Mouse (Mus musculus) kidney, postnatal 25 days (tissue): ENCODE results near the gene Olfr763.
"Not testable (repeated sequence)": the region's sequence is repeated elsewhere in the genome, so short reads cannot be mapped to it uniquely, and the experiment has no call there.

Experiments
- DNase-seq, 2 experiments: peaks; one replicate each; pipeline ENCODE4 v3.0.0; 2021; ENCODE audit warnings: mixed read lengths in 2 of 2

The Olfr763 gene

DNA sequence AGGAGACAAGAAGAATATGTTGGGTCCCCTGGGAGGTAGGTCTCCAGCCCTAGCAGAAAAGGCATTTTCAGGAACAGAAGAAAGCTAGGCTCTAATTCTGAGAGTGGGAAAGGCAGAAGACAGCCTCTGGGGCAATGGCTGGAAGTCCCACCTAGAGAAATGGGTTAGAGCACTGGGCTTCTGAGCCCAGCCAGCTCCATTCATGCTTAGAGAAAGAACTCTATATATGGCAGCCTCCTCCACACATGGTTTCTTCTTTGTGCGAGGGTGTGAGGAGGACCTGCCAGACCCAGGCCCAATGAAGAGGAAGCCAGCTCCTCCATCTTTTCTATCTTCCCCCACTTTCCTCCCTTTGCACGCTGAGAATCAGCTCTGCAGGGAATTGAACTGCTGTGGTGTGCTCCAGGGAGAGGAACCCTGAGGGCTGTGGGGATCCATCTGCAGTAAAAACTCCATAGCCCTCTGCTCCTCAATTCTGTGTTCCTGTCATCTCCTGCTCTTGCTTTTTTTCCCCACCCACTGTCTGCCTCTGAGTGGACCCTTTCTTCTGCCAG is at the start of gene Olfr763:
Gene Olfr763, plus strand, starts transcription at position 504 of the 554 bp plus-strand sequence.
- no peak for DNase-seq

- peak; percentile 65 to 86 for DNase-seq
Observed at GRCm38 (mm10) chr10:128964961-128965360, 45.6 kb upstream of the Olfr763 start.

DNA sequence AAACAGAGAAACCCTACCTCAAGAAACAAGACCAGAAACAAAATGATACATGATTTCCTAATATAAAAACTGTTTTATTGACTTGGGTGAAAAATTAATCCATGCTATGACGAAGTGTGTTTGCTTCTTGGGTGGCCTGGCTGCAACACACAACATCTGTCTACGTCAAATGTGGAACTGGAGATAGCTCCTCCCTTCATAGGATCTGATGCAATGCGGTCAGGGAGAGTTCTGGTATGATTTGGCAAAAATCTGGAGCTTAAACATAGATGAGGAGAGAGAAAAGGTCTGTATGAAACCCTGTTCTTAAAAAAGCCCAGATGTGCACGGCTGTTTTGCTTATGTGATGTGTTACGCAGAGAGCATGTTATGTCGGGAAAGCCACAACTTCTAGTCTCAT is 44.7 kb upstream of the Olfr763 start:
- no peak for DNase-seq

GRCm38 (mm10) chr10:128968341-128968749 is 42.2 kb upstream of the Olfr763 start:
- no peak for DNase-seq

DNA sequence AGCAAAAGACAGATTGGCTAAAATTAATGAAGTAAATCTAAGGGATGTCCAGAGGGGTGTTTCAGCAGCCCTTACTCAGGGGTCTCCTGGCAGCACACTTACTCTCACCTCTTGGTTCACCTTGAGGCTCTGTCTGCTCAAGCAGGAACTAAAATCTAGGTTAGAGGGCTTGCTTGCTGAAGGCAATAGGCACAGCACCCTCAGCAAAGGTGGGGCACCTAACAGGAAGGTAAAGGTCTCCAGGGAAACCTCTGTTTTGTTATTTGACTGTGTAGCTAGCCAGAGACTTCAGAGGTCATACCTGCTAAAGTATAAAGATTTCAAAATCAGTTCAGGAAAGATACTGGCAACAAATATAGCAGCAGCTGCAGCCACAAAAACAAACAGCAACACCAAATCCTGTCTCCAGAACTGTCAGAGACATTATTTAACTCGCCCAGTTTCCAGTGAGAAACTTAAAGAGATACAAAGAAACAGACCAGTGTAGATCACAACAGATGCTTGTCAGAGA is 39.8 kb upstream of the Olfr763 start:
- DNase-seq, result no peak

GRCm38 (mm10) chr10:128972841-128973240 is 37.8 kb upstream of the Olfr763 start:
- no peak for DNase-seq

GRCm38 (mm10) chr10:128976395-128976794 is 34.2 kb upstream of the Olfr763 start:
- no peak for DNase-seq

DNA sequence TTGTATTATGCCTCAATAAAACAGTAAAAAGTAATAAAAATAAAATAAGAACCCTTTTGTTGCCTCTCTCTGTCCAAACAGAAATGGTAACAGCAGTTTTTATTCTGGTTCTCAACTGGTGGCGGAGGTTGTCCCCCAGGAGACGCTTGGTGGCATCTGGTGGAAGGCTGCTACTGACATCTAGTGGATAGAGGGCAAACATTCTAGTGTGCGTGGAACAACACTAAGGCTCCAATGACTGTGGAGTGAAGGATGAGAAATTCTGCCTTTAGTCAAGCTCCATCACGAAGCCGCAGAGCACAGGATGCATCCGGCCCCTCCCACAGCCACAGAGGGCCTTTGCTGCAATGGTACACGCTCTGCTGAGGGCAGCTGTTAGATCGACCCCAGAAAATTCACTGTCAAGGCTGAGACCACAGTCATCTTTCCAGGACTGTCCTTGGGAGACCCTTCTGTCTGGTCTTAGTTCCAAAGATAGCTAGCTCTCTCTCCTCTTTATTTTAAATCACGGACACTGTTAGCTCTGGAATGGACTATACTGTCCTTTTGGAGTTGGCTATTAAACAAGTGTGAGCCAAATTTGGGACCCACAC is 33.0 kb upstream of the Olfr763 start:
- DNase-seq, result peak; percentile 62 to 63

- DNase-seq, result no peak
Observed at GRCm38 (mm10) chr10:128980644-128981365, 29.8 kb upstream of the Olfr763 start.

- not testable (repeated sequence) for DNase-seq
Observed at GRCm38 (mm10) chr10:128989131-128989530, 21.5 kb upstream of the Olfr763 start, which contains the start of gene Olfr9. Olfr9 (plus strand) TSS chr10:128989431.

DNA sequence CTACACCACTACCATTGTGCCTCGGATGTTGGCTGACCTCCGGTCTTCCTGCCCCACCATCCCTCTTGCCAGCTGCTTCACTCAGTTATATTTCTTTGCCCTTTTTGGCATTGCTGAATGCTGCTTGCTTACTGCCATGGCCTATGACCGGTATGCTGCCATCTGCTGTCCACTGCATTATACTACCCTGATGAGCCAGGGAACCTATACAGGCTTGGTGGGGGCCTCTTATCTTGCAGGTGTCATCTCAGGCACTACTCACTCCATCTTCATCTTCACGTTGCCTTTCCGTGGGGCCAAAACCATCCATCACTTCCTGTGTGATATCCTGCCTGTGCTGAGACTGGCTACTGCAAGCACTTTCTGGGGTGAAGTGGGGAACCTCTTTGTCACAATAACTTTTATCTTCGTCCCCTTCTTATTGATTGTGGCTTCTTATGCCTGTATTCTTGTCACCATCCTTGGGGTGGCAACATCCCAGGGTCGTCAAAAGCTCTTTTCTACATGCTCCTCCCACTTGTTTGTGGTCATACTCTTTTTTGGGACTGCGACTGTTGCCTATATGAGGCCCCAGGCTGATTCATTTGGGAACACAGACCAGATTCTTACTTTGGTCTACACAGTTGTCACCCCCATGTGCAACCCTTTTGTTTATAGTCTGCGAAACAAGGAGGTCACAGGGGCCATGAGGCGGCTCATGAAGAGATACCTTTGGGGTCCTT is 20.3 kb upstream of the Olfr763 start:
- not testable (repeated sequence) for DNase-seq

DNA sequence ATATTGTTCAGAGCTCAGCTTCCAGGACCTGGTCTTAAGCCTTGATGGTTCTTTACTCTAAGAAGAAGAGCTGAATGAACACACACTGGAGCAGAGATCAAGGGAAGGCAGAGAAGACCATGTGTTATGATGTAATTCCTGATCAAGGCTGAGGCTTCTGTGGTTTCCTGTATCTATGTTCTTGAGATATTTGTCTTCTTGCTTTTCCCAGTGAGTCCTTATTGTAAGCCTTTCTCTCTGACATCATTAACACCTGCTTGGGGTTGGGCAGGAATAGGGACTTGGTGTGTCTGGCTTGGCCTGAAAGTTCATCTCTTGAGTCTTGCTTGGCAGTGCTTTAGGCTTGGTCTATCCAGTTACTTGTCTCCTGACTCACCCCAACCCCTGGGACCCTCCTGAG is 19.6 kb upstream of the Olfr763 start:
- no peak for DNase-seq

GRCm38 (mm10) chr10:128995796-128996195 is 14.8 kb upstream of the Olfr763 start:
- DNase-seq, result no peak

GRCm38 (mm10) chr10:128996523-128997040 is 14.0 kb upstream of the Olfr763 start:
- DNase-seq, result no peak

DNA sequence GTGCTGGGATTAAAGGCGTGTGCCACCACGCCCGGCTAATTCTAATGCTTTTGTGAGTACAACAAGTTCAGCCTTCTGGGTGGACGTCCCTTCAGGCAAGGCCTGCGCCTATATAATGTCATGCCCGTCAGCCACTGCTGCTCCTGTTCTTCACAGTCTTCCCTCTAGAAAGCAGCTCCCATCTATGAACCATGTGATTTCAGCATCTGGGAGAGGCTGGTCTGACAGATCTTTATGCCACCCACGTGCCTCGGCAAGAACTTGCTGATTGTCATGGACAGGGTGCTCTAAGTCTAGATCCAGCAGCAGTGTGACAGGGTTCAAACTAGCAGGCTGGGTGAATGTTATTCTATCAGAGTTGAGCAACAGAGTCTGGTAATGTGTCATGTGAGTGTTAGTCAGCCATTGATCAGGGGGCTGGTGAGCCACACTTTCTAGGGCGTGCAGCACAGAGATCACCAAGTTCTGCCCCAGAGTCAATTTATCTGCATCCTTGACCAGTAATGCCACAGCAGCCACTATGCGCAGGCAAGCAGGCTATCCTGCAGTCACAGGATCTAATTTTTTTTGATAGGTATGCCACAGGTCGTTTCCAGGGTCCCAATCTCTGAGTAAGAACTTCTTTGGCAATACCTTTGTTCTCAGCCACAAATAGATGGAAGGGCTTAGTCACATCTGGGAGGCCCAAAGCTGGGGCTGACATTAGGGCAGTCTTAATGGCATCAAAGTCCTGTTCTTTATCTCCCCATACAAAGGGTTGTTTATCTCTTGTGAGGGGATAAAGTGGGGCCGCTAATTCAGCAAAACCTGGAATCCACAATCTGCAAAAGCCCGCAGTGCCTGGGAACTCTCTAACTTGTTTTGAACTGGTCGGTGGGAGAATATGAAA is 6.3 kb upstream of the Olfr763 start:
- DNase-seq, result no peak

GRCm38 (mm10) chr10:129011511-129011910 is 920 bp downstream of the Olfr763 start:
- not testable (repeated sequence) for DNase-seq

- no peak for DNase-seq
Observed at GRCm38 (mm10) chr10:129014477-129014876, 3.9 kb downstream of the Olfr763 start.

DNA sequence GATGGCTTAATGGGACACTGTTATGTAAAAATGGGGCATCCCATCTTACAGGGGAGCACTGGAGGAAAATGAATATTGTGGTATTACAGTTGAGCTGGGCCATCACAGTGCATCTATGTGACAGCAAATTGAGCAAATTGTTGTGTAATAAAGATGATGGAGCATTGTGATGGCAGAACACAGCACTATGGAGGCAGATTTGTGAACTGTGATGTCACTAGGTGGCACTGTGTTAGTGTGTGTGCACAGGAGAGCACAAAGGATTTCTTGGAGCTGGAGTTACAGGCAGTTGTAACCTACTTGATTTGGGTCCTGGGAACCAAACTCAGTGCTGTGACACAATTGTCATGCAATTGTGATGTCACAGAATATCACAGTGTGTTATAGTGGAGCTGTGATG is 12.7 kb downstream of the Olfr763 start:
- DNase-seq, result no peak

DNA sequence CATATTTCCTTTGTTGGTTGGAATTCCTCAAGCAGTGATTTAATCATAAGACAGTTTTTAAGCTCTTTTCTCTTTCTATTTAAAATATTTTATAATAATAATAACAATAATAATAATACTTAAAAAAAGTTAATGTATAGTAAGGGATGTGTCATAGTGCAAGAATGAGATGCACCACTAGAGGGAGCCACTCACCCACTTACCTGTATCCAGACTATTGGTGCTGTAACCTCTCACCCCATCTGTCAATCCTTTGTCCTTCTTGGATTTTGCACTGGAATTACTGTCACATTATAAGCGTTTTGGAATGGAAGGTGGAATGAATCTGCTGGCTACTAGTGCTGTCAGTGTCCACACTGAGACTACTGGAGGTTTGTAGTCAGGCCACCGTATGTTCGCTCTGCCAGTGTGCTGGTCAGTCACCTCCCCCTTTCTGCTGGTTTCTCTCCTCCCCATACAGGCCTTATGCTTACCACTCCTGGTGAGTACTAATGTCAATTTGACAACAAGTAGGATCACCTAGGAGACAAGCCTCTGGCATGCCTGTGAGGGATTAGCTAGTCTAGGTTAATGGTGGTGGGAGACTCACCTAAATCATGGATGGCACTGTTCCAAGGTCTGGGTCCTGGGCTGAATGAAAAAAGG is 15.5 kb downstream of the Olfr763 start:
- peak; percentile 38 to 66 for DNase-seq

DNA sequence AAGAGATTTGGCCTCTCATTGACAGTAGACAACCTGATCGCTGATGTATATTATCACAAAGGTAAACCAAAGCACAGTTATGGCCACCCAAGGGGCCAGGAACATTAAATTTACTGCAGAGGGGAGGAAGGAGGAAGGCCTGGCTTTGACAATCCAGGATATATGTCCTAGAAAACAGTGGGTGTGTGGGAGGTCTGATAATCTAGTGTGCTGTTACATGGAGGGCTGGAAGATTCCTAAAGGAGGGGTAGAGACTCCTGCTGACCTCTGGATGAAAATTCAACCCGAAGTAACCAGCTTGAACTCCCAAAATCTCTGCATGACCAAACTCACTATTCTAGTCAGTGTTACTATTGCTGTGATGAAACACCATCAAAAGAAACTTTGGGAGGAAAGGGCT is 17.8 kb downstream of the Olfr763 start:
- DNase-seq, result no peak

DNA sequence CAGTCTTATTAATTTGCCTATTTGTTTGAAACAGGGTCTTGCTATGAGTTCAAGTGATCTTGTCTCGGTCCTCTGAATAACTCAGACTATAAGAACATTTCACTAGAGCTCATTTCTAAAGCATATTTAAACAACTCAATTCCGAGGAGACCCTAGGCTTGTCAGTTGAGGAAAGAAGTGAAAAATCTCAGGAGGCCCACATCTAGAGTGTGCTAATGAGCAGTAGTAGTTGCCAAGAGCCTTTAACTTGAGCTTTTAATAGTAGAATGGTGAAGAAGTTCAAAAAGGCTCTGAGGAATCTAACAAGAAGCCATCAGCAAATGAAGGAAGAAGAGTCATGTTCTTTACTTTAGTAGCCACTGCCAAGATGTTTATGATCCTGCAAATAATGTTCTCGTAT is 29.2 kb downstream of the Olfr763 start, which contains the start of gene Olfr764-ps1:
Gene Olfr764-ps1, minus strand, starts transcription at position 101 of the 400 bp plus-strand sequence.
- DNase-seq, result no peak
